Mouse (Mus musculus): ENCODE data around the gene Hoxb4. TPM values are rescaled to one million over a fixed set of nuclear protein-coding genes. Genes with fewer than 3 reads are reported as not detected.

Hoxb4 gene
- polyA plus RNA-seq, 1 experiment from 2014 or later = 0.56 TPM

DNA sequence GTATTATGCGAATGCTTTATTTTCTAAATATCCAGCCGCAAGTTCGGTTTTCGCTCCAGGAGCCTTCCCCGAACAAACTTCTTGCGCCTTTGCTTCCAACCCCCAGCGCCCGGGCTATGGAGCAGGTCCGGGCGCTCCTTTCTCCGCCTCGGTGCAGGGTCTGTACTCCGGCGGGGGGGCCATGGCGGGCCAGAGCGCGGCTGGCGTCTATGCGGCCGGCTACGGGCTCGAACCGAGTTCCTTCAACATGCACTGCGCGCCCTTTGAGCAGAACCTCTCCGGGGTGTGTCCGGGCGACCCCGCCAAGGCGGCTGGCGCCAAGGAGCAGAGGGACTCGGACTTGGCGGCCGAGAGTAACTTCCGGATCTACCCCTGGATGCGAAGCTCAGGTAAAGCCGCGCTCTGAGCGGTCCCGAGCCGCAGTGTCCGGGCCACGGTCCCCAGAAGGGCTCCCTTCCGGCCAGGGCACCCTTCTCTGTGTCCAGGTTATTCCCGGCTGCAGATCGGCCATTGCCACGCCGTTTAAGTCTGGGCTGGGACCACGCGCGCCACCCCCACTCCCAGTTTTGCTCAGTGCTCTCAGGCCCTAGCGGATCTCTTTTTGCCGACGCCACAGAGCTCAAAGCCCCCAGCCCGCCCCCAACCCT lies 31.2 kb upstream of the Hoxb4 start:
- Histone ChIP-seq H3K27ac (no peak overlapping the region; the same call in 1 of the 2 replicates), H3K9ac (replicated peaks) (peak overlapping the region; percentile 18; the same call in 1 of the 2 replicates), H3K4me2 (peak overlapping the region; percentile 52), H3K9me3 (no peaks in the 10 kb centered on the region), H3K4me3 (replicated peaks) (peak overlapping the region; percentile 31), H3K27me3 (peaks cover 97% of the 10 kb centered on the region), H3K36me3 (no peaks in the 10 kb centered on the region), H3K4me1 (replicated peaks) (peaks cover 37% of the 10 kb centered on the region)
- no peak for ATAC-seq (ENCODE audit: insufficient number of reproducible peaks, insufficient read depth, low FRiP score, low TSS enrichment, low read depth)
- WGBS = under 1% methylated on average over 55 of the region's 55 CpGs

GRCm38 (mm10) chr11:96287411-96287810 lies 30.7 kb upstream of the Hoxb4 start:
- H3K4me3 ChIP-seq (replicated peaks) = peak overlapping the region; percentile 31
- H3K9ac ChIP-seq (replicated peaks) = no peak overlapping the region
- peak overlapping the region; percentile 52 for H3K4me2 ChIP-seq
- peaks cover 97% of the 10 kb centered on the region for H3K27me3 ChIP-seq
- H3K27ac ChIP-seq = no peak overlapping the region
- H3K9me3 ChIP-seq = no peaks in the 10 kb centered on the region
- under 1% methylated on average over 9 of the region's 9 CpGs for WGBS
- ATAC-seq (ENCODE audit: insufficient number of reproducible peaks, insufficient read depth, low FRiP score, low TSS enrichment, low read depth) = no peak
- no peaks in the 10 kb centered on the region for H3K36me3 ChIP-seq
- peaks cover 32% of the 10 kb centered on the region for H3K4me1 ChIP-seq (replicated peaks)

DNA sequence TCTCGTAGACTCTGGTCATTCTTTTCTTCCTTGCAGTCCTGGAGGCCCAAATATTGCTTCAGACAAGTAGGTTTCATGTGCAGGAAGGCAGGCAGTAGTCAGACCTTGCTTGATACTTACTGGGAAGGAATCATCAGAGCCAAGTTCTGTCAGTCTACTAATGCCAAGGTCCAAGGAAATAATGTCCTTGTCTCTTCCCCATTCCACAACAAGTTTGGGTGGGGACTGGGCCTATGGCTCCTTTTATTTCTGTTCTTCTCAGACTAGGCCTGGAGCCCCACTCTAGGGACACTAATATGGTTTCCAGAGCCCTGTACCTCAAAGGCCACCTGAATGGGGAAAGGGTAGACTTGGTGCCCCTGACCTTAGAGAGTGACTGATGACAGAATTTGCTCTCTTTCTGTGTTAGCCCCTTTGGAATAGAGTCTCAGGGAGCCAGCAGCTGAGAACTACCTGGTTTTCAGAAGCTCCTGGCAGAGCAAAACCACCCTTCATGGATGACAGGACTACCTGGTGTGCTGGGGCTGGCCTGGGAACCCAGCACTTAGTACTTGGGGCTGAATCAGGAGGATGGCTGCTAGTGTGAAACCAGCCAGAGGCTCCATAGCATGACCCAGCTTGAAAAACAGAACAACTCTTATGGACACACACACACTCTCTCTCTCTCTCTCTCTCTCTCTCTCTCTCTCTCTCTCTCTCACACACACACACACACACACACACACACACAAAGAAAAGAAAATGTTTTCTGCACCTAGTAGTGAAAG lies 29.4 kb upstream of the Hoxb4 start:
- Histone ChIP-seq H3K27me3 (peaks cover 97% of the 10 kb centered on the region), H3K36me3 (no peaks in the 10 kb centered on the region), H3K4me3 (replicated peaks) (no peak overlapping the region), H3K4me2 (no peak overlapping the region), H3K9ac (replicated peaks) (no peak overlapping the region), H3K4me1 (replicated peaks) (peaks cover 20% of the 10 kb centered on the region), H3K27ac (no peak overlapping the region), H3K9me3 (no peaks in the 10 kb centered on the region)
- no peak for ATAC-seq (ENCODE audit: insufficient number of reproducible peaks, insufficient read depth, low FRiP score, low TSS enrichment, low read depth)
- 25% methylated on average over 1 of the region's 1 CpGs for WGBS

DNA sequence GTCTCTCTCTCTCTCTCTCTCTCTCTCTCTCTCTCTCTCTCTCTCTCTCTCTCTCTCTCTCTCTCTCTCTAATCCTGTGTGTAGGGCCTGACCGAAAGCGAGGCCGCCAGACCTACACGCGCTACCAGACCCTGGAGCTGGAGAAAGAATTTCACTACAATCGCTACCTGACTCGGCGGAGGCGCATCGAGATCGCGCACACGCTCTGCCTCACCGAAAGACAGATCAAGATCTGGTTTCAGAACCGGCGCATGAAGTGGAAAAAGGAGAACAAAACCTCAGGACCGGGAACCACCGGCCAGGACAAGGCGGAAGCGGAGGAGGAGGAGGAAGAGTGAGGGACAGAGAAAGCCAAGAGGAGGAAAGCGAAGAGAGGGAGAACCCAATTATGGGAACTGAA lies 28.8 kb upstream of the Hoxb4 start:
- Histone ChIP-seq H3K4me3 (replicated peaks) (no peak overlapping the region), H3K9me3 (no peaks in the 10 kb centered on the region), H3K4me2 (no peak overlapping the region), H3K27me3 (peaks cover 97% of the 10 kb centered on the region), H3K36me3 (no peaks in the 10 kb centered on the region), H3K27ac (no peak overlapping the region), H3K9ac (replicated peaks) (no peak overlapping the region), H3K4me1 (replicated peaks) (peaks cover 14% of the 10 kb centered on the region)
- ATAC-seq (ENCODE audit: insufficient number of reproducible peaks, insufficient read depth, low FRiP score, low TSS enrichment, low read depth) = no peak
- WGBS = 22% methylated on average over 21 of the region's 21 CpGs

DNA sequence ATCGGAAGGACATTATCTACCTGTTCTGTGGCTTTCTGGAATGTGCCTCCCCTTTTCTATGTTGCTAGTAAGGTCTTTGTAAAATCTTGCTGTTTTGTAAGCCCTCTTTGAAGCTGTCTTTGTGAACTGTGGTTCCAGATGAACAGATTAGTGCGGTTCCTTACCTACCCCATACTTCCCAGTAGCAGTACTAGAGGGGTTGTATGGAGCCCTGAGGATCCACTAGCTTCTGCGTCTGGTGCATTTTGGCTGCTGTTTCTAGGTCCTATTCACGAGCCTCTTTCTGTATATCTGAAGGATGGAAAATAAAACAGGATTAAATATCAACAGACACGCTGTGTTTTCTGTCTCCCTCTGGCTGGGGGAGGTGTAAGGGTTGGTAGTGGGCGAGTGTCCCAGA lies 28.2 kb upstream of the Hoxb4 start:
- Histone ChIP-seq H3K27me3 (peaks cover 97% of the 10 kb centered on the region), H3K4me3 (replicated peaks) (no peak overlapping the region), H3K36me3 (no peaks in the 10 kb centered on the region), H3K9me3 (no peaks in the 10 kb centered on the region), H3K27ac (no peak overlapping the region), H3K4me1 (replicated peaks) (peaks cover 13% of the 10 kb centered on the region), H3K4me2 (no peak overlapping the region), H3K9ac (replicated peaks) (no peak overlapping the region)
- 29% methylated on average over 6 of the region's 6 CpGs for WGBS
- ATAC-seq (ENCODE audit: insufficient number of reproducible peaks, insufficient read depth, low FRiP score, low TSS enrichment, low read depth) = no peak

DNA sequence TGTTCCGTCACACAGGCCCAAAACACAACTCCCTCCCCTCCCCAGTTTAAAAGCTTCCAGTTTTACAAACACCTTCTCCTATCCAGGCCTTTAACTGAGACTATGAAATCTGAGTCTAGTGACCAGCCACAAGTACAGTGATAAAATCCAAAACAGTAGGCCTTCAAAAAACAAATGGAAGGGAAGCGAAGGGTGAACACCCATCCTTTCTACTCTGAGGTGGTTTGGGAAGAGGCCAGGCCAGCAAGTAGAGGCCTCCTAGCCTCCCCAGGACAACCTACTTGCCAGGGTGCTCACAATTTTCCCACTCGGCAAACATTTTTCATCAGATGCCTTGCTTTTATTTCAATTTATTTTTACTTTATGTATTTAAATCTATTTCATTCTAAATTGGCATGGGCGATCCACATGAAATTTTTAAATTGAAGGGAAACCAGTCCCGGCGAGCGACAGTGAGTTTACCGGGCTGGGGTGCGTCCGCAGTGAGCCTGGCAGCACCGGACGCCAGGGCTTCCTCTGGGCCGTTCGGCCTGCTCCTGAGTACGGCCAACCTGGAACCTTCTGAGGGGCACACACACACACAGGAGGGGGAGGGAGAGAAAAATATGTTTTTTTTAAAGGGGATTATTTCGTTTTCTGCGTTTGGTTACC lies 27.2 kb upstream of the Hoxb4 start:
- Histone ChIP-seq H3K36me3 (no peaks in the 10 kb centered on the region), H3K4me3 (replicated peaks) (no peak overlapping the region), H3K27me3 (peaks cover 96% of the 10 kb centered on the region), H3K27ac (no peak overlapping the region), H3K9me3 (no peaks in the 10 kb centered on the region), H3K4me2 (no peak overlapping the region), H3K4me1 (replicated peaks) (peaks cover 14% of the 10 kb centered on the region; the same call in 1 of the 2 replicates), H3K9ac (replicated peaks) (no peak overlapping the region)
- no peak for ATAC-seq (ENCODE audit: insufficient number of reproducible peaks, insufficient read depth, low FRiP score, low TSS enrichment, low read depth)
- WGBS = 14% methylated on average over 17 of the region's 17 CpGs

DNA sequence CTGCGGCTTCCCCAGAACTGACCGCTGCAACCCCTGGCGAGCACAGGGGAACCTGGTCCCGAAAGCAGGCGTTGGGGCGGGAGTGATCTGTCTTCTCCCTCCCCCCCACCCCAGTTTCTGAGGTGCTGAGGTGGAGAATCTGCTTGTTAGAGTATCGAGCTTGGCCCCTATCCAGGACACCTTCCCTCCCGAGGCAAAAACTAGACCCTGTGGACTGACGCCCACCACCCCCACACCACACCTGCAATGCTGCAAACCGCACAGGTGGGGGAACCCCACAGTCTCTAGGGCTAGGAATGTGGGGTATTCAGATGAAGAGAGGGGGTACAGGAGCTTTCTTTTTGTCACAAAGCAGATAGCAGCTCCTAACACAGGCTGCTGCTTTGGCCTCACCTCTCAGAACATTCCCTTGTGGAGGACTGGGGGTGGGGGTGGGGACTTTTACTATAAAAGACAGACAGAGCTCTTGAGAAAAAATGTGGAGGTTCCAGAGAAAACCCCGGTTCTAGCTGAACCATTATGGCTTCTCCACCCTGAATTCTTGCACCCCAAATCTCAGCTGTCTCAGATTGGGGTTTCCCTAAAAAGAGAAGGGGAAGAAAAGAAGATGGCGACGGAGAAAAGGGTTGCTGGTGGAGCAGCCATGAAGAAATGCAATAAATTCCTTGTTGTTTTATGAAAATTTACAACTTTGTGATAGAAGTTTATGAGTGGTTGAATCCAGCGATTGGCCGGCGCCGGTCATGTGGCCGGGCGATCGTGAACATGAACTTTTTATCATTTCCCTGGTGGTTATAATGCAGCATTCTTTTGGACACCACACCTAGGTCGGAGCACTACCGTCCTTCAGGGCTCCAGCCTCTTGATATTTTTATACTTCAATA lies 26.1 kb upstream of the Hoxb4 start, which contains the start of gene Hoxb6:
Gene Hoxb6, plus strand, starts transcription at position 796 of the 884 bp plus-strand sequence.
- ATAC-seq (ENCODE audit: insufficient number of reproducible peaks, insufficient read depth, low FRiP score, low TSS enrichment, low read depth) = no peak
- H3K36me3 ChIP-seq = no peaks in the 10 kb centered on the region
- peak within 1 kb of the TSS; percentile 42 for H3K4me2 ChIP-seq
- no peaks in the 10 kb centered on the region for H3K9me3 ChIP-seq
- H3K27me3 ChIP-seq = peaks cover 96% of the 10 kb centered on the region
- 3% methylated on average over 22 of the region's 22 CpGs for WGBS
- H3K9ac ChIP-seq (replicated peaks) = no peak within 1 kb of the TSS
- H3K4me3 ChIP-seq (replicated peaks) = peak within 1 kb of the TSS; percentile 19
- H3K4me1 ChIP-seq (replicated peaks) = peaks cover 8% of the 10 kb centered on the region; the same call in 1 of the 2 replicates
- no peak within 1 kb of the TSS for H3K27ac ChIP-seq

GRCm38 (mm10) chr11:96292565-96293301 lies 25.3 kb upstream of the Hoxb4 start:
- no peaks in the 10 kb centered on the region for H3K9me3 ChIP-seq
- no peak overlapping the region for H3K9ac ChIP-seq (replicated peaks)
- peak overlapping the region; percentile 19 for H3K4me3 ChIP-seq (replicated peaks)
- H3K4me2 ChIP-seq = peak overlapping the region; percentile 42
- peaks cover 96% of the 10 kb centered on the region for H3K27me3 ChIP-seq
- H3K4me1 ChIP-seq (replicated peaks) = 0 out of 2 replicates have a peak, but pooled peaks cover 7% of the 10 kb centered on the region
- WGBS = 5% methylated on average over 12 of the region's 12 CpGs
- no peaks in the 10 kb centered on the region for H3K36me3 ChIP-seq
- H3K27ac ChIP-seq = no peak overlapping the region
- no peak for ATAC-seq (ENCODE audit: insufficient number of reproducible peaks, insufficient read depth, low FRiP score, low TSS enrichment, low read depth)

- Histone ChIP-seq H3K9me3 (no peaks in the 10 kb centered on the region), H3K4me3 (replicated peaks) (peak overlapping the region; percentile 19), H3K4me2 (peak overlapping the region; percentile 42), H3K27ac (no peak overlapping the region), H3K36me3 (no peaks in the 10 kb centered on the region), H3K9ac (replicated peaks) (no peak overlapping the region), H3K27me3 (peaks cover 96% of the 10 kb centered on the region), H3K4me1 (replicated peaks) (0 out of 2 replicates have a peak, but pooled peaks cover 7% of the 10 kb centered on the region)
- WGBS = 2% methylated on average over 22 of the region's 22 CpGs
- ATAC-seq (ENCODE audit: insufficient number of reproducible peaks, insufficient read depth, low FRiP score, low TSS enrichment, low read depth) = no peak
Observed at GRCm38 (mm10) chr11:96293302-96293921, 24.7 kb upstream of the Hoxb4 start.

Data from limb, embryonic 12.5 days (tissue).